Mouse (Mus musculus): ENCODE measurements around the gene Zfp644. TPM values are rescaled to one million over a fixed set of nuclear protein-coding genes. Genes with fewer than 3 reads are reported as not detected.
A peak's percentile ranks its signal among the peaks of the same experiment; 100 is the strongest.

Gene Zfp644
- polyA plus RNA-seq, 1 experiment from 2014 or later, result 73.0 TPM

DNA sequence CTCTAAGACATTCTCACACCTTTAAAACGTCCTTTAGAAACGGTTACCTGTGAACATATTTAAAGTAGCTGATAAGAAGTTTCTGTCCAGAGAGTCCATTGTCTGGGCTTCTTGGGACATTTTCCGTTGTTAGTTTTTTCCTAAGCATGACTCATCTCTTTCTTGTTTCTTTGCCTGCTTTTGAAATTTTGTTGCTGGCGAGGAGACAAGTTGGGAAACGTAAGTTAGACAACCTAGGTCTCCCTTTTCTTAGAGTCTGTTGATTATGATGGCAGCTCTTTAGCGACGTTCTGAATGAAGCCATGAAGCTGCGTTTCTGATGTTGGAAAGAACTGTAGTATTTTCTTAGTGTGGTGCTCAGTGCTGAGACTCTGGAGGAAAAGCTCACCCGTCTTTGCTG, 108.1 kb downstream of the Zfp644 start:
- ATAC-seq (ENCODE audit: low read depth), result no peak
- Histone ChIP-seq H3K9me3 (no peaks in the 10 kb centered on the region), H3K36me3 (peaks cover 24% of the 10 kb centered on the region), H3K4me1 (replicated peaks) (no peaks in the 10 kb centered on the region), H3K27ac (replicated peaks) (no peak overlapping the region), H3K27me3 (no peaks in the 10 kb centered on the region), H3K4me3 (no peak overlapping the region), H3K4me2 (no peak overlapping the region), H3K9ac (no peak overlapping the region)
- WGBS, result 95% methylated on average over 9 of the region's 9 CpGs

DNA sequence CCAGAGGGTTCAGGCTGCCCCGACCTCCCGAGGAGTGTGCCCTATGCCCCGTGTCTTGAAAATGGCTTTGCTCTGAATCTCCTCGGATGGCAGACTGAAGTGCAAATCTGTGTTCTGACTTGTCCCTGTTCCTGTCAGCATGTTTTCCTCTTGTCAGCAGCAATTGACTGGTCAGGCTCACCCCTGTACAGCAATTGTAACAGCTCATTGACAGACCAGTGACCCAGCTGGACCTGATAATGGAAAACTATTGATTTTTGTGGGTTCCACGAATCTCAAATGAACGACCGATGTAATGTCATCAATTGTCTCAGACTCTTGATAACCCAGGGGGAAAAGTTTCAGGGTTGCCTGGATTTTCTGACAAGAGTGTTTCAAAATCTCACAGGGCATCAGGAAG, 116.1 kb downstream of the Zfp644 start:
- Histone ChIP-seq H3K9me3 (no peaks in the 10 kb centered on the region), H3K4me2 (no peak overlapping the region), H3K27ac (replicated peaks) (no peak overlapping the region), H3K36me3 (no peaks in the 10 kb centered on the region), H3K4me1 (replicated peaks) (peaks cover 4% of the 10 kb centered on the region; the same call in 1 of the 2 replicates), H3K27me3 (peaks cover 51% of the 10 kb centered on the region), H3K9ac (no peak overlapping the region), H3K4me3 (no peak overlapping the region)
- ATAC-seq (ENCODE audit: low read depth), result no peak
- 83% methylated on average over 7 of the region's 7 CpGs for WGBS

DNA sequence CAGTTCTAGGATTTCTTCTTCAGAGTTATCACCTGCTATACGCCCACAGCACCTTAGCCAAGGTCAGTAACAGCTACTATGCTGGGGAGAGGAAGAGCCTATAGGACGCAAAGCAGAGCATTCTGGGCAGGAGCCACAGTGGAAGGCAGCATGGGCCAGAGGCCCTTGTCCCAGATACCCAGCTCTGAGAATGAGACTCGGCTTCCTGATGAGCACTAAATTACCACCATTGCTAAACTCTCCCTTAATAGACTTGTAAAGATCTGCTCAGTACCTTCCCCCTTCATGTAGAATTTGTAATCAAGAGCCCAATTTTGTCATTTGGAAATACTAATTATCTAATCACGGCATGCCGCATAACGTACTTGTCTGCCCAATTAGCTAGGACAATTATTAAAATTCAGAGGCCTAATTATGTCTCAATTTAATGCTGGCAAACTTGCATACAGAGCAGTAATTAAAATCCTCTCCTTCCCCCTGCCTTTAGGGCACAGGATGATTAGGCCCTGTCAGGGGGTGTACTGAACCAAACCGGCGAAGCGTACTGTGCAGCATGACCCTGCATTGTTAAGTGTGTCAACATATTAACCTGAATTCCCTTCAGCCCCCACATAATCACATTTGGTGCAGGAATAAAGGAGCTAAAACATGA, 119.7 kb downstream of the Zfp644 start:
- Histone ChIP-seq H3K27ac (replicated peaks) (no peak overlapping the region), H3K36me3 (no peaks in the 10 kb centered on the region), H3K27me3 (peaks cover 83% of the 10 kb centered on the region), H3K4me3 (no peak overlapping the region), H3K4me2 (no peak overlapping the region), H3K4me1 (replicated peaks) (peaks cover 25% of the 10 kb centered on the region), H3K9ac (no peak overlapping the region), H3K9me3 (no peaks in the 10 kb centered on the region)
- ATAC-seq (ENCODE audit: low read depth), result 0 out of 2 replicates have a peak, but pooled peaks have one; percentile 58
- 38% methylated on average over 9 of the region's 9 CpGs for WGBS

DNA sequence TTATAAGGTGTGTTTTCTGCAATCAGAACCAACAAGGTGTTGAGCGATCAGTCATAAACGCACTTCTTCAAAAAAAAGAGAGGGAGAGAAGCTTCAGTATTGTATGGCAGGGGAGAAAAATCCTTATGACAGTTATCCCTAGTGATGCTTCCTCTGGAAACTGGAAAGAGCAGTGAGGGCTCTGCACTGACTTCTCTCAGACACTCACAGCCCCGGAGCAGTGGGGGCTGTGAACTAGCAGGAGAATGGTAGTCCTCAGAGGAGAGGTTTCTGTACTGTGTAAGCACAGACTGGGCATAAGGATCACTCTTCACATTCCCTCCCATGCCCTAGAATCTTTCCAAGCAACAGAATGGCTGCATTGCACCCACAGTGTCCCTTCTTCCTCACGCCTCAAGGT, 122.0 kb downstream of the Zfp644 start:
- WGBS, result 23% methylated on average over 4 of the region's 4 CpGs
- peaks cover 79% of the 10 kb centered on the region for H3K27me3 ChIP-seq

DNA sequence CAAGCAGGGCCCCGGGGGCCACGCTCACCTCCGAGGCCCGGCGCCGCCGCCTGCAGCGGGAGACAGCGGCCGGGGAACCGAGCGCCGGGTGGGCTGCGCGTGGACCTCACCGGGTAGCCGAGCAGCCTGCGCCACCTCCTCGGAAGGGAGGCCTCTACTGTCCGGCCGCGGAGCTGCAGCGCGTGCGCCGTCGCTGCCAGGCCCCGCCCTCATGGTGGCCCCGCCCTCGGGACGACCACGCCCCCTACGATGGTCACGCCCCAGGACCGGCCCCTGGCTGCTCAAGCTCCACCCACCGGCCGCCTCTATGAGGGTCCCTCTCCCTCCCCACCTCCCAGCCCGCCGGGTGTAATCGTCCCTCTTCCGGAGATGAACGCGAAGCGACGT, 122.5 kb downstream of the Zfp644 start:
- no peaks in the 10 kb centered on the region for H3K36me3 ChIP-seq
- peak overlapping the region; percentile 74 for H3K9ac ChIP-seq
- peaks cover 79% of the 10 kb centered on the region for H3K27me3 ChIP-seq
- ATAC-seq (ENCODE audit: low read depth), result peak; percentile 89
- peak overlapping the region; percentile 88 for H3K4me2 ChIP-seq
- 0 out of 2 replicates have a peak overlapping the region, but pooled peaks have one; percentile 23 for H3K27ac ChIP-seq (replicated peaks)
- peaks cover 25% of the 10 kb centered on the region for H3K4me1 ChIP-seq (replicated peaks)
- H3K4me3 ChIP-seq, result peak overlapping the region; percentile 53
- H3K9me3 ChIP-seq, result no peaks in the 10 kb centered on the region
- under 1% methylated on average over 44 of the region's 45 CpGs for WGBS

More for the DNA sequence above, 122.0 kb downstream of the Zfp644 start:
- Histone ChIP-seq H3K9ac (no peak overlapping the region), H3K9me3 (no peaks in the 10 kb centered on the region), H3K27ac (replicated peaks) (no peak overlapping the region), H3K4me3 (peak overlapping the region; percentile 53), H3K36me3 (no peaks in the 10 kb centered on the region), H3K4me2 (peak overlapping the region; percentile 88), H3K4me1 (replicated peaks) (peaks cover 25% of the 10 kb centered on the region)
- ATAC-seq (ENCODE audit: low read depth), result peak; percentile 19; the same call in 1 of the 2 replicates

DNA sequence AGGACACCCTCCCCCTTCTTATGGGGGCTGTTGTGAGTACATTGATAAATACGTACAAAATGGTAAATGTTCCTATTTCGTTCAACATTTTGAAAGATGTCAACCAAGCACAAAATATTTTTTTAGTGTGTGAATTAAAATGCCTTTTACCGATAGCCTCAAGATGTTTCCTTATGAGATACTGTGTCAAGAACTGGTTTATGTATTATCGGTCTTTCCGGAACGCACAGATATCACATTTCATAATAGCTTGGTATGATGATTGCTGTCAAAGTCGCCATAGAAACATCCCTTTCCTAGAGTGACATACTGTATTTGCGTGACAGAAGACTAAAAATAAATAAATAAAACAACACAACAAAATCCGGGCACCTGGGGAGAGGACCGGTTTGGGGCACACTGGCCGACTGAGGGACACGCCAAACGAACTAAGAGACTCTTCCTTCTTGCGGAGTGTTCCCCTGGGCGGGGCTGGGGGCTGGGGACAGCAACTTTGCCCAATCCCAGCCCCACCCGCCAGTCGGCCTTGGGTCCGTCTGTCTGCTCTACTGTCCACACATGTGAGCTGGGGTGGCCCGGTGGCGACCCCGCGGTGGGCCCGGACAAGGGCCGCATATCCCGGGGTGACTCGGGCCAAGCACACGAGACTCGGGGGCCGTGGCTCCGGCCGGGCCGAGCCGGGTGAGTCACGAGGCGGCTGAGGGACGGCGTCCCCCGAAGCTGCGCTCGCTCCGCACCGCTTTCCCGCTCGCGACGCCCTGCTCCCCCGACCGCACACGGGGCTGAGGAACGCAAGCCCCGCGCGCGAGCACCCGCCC, 123.1 kb downstream of the Zfp644 start:
- Histone ChIP-seq H3K9ac (peak overlapping the region; percentile 74), H3K4me1 (replicated peaks) (peaks cover 25% of the 10 kb centered on the region), H3K9me3 (no peaks in the 10 kb centered on the region), H3K27me3 (peaks cover 81% of the 10 kb centered on the region), H3K27ac (replicated peaks) (0 out of 2 replicates have a peak overlapping the region, but pooled peaks have one; percentile 23), H3K36me3 (no peaks in the 10 kb centered on the region), H3K4me2 (peak overlapping the region; percentile 88), H3K4me3 (peak overlapping the region; percentile 53)
- WGBS, result 5% methylated on average over 55 of the region's 55 CpGs
- peak; percentile 74 for ATAC-seq (ENCODE audit: low read depth)

Other genes starting within 250 kb of the Zfp644 start
- 2.3 and 2.9 TPM in 2 replicates for gene Barhl2, start 239.1 kb downstream of the Zfp644 start, polyA plus RNA-seq (2015; fragmentation: Nextera tagmentation; extraction: Ambion mirVana)
- gene Gm17304, start 88.2 kb downstream of the Zfp644 start, polyA plus RNA-seq (2015; fragmentation: Nextera tagmentation; extraction: Ambion mirVana), result not detected in 2 replicates
- 6.8 and 7.3 TPM in 2 replicates for gene Hfm1, start 229.0 kb upstream of the Zfp644 start, polyA plus RNA-seq (2015; fragmentation: Nextera tagmentation; extraction: Ambion mirVana)

All from neural tube, embryonic 13.5 days (tissue).